Mouse (Mus musculus): Measurements from ENCODE around the gene Zbtb44. TPM values are rescaled to one million over a fixed set of nuclear protein-coding genes. Genes with fewer than 3 reads are reported as not detected.

The Zbtb44 gene
- polyA plus RNA-seq, 1 experiment, result 7.8 TPM

DNA sequence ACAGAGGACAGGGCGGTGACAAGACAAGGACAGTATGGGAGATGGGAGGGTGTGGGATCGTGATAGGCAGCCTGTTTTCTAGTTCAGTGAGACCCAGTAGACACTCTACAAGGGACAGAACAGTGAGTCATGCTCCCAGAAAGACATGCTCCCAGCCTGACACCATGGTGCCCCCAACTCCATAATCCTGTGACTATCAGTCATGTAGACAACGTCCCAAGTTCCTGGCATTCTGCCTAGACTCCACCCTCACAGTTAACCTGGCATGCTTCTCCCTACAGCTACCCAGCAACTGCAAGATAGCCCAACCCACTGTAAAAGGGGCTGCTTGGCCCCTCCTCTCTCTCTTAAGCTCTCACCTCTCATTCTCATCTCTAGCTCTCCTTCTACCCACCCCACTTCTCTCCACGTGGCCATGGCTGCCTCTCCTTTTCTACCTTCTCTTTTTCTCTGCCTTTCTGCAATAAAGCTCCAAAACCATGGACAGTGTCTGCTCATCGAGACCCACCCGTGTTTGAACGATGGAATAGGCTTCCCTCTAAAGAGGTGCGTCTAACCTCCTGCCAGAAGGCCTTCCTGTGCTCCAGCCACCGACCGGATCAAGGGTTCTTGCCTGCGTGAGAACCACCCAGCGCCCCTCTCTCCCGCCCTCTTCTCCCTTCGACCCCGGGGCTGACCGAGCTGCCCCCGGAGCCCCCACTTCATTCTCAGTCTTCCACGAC lies 61.8 kb downstream of the Zbtb44 start:
- TF ChIP-seq CTCF (IDR thresholded peaks at IDR 0.05; ENCODE audit: borderline replicate concordance, insufficient read depth, low read depth, low read length), result no peak
- no peak for TF ChIP-seq POLR2A (IDR thresholded peaks at IDR 0.05; ENCODE audit: borderline replicate concordance, insufficient read depth, low read length)
- DNase-seq, result no peak
- Histone ChIP-seq H3K27me3 (ENCODE audit: control insufficient read depth, insufficient read depth, low read length) (no peaks in the 10 kb centered on the region), H3K27ac (ENCODE audit: insufficient read depth, low read length) (no peak overlapping the region), H3K4me3 (replicated peaks; ENCODE audit: insufficient read depth, low read depth, low read length) (no peak overlapping the region), H3K4me1 (ENCODE audit: control insufficient read depth, insufficient read depth, low read length) (peaks cover 10% of the 10 kb centered on the region)
- 90% methylated on average over 18 of the region's 18 CpGs for WGBS

DNA sequence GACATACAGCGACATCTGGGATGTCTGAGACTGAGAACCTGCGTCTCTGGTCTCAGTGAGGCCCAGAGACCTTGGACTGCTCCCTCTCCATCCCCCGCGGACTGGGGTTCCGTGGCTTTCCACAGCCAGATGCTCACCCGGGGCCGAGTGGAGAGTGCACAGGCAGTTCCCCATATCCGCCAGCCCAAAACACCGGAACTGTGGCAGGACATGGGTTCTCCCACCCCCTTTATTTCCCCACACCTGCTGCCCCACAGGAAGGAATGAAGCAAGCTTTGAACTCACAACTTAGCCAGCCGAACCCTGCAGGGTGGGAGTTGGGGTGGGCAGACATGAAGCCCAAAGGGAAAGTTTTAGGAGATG lies 62.4 kb downstream of the Zbtb44 start:
- no peak overlapping the region for H3K27ac ChIP-seq (ENCODE audit: insufficient read depth, low read length)
- H3K4me3 ChIP-seq (replicated peaks; ENCODE audit: insufficient read depth, low read depth, low read length), result no peak overlapping the region
- no peak for DNase-seq
- 94% methylated on average over 10 of the region's 10 CpGs for WGBS
- TF ChIP-seq CTCF (IDR thresholded peaks at IDR 0.05; ENCODE audit: borderline replicate concordance, insufficient read depth, low read depth, low read length), result no peak
- TF ChIP-seq POLR2A (IDR thresholded peaks at IDR 0.05; ENCODE audit: borderline replicate concordance, insufficient read depth, low read length), result no peak
- H3K4me1 ChIP-seq (ENCODE audit: control insufficient read depth, insufficient read depth, low read length), result peaks cover 10% of the 10 kb centered on the region
- no peaks in the 10 kb centered on the region for H3K27me3 ChIP-seq (ENCODE audit: control insufficient read depth, insufficient read depth, low read length)

- H3K27me3 ChIP-seq (ENCODE audit: control insufficient read depth, insufficient read depth, low read length), result no peaks in the 10 kb centered on the region
- TF ChIP-seq POLR2A (IDR thresholded peaks at IDR 0.05; ENCODE audit: borderline replicate concordance, insufficient read depth, low read length) (no peak), CTCF (IDR thresholded peaks at IDR 0.05; ENCODE audit: borderline replicate concordance, insufficient read depth, low read depth, low read length) (no peak)
- H3K27ac ChIP-seq (ENCODE audit: insufficient read depth, low read length), result no peak overlapping the region
- no peak overlapping the region for H3K4me3 ChIP-seq (replicated peaks; ENCODE audit: insufficient read depth, low read depth, low read length)
- H3K4me1 ChIP-seq (ENCODE audit: control insufficient read depth, insufficient read depth, low read length), result no peaks in the 10 kb centered on the region
- no peak for DNase-seq
- WGBS, result 17% methylated on average over 20 of the region's 20 CpGs
Measured at GRCm38 (mm10) chr9:31097088-31098082, 66.9 kb downstream of the Zbtb44 start.

DNA sequence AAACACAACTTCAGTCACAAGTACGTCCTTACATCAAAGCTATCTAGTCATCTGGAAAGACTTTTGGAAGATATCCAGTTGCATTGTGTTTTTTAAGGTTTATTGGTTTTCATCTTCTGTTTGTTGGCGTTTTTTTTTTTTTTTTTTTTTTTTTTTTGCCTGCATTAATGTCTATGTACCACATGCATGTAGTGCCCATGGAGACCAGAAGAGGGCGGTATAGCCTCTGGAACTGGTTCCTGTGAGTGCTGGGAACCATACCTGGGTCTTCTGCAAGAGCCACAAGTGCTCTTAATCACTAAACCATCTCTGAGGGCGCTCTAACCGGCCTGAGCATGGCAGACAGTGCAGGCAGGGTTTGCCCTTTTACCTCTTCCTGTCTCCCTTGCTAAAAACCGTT lies 67.7 kb downstream of the Zbtb44 start:
- no peak overlapping the region for H3K4me3 ChIP-seq (replicated peaks; ENCODE audit: insufficient read depth, low read depth, low read length)
- no peak overlapping the region for H3K27ac ChIP-seq (ENCODE audit: insufficient read depth, low read length)
- no peaks in the 10 kb centered on the region for H3K27me3 ChIP-seq (ENCODE audit: control insufficient read depth, insufficient read depth, low read length)
- H3K4me1 ChIP-seq (ENCODE audit: control insufficient read depth, insufficient read depth, low read length), result no peaks in the 10 kb centered on the region
- no peak for TF ChIP-seq CTCF (IDR thresholded peaks at IDR 0.05; ENCODE audit: borderline replicate concordance, insufficient read depth, low read depth, low read length)
- TF ChIP-seq POLR2A (IDR thresholded peaks at IDR 0.05; ENCODE audit: borderline replicate concordance, insufficient read depth, low read length), result no peak
- DNase-seq, result no peak
- 55% methylated on average over 6 of the region's 6 CpGs for WGBS

DNA sequence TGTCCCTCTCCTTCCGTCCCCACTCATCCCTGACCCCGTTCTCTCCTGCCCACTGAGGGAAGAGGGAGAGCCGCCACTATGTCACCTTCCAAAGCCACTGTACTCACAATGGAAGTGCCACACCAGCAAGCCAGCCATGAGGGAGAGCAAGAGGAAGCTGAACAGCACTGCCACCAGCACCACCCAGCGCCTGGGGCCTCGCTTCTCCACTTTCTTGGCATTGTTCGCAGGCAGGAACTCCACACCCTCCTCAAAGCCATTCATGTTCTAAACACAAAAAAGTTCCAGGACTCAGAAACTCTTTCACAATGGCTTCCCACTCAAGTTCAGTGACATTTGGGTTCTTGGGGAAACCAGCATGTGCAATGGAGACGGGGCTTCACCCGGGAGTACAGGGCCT lies 78.0 kb downstream of the Zbtb44 start:
- Histone ChIP-seq H3K27ac (ENCODE audit: insufficient read depth, low read length) (no peak overlapping the region), H3K4me3 (replicated peaks; ENCODE audit: insufficient read depth, low read depth, low read length) (no peak overlapping the region), H3K4me1 (ENCODE audit: control insufficient read depth, insufficient read depth, low read length) (no peaks in the 10 kb centered on the region), H3K27me3 (ENCODE audit: control insufficient read depth, insufficient read depth, low read length) (no peaks in the 10 kb centered on the region)
- no peak for DNase-seq
- TF ChIP-seq POLR2A (IDR thresholded peaks at IDR 0.05; ENCODE audit: borderline replicate concordance, insufficient read depth, low read length), result no peak
- TF ChIP-seq CTCF (IDR thresholded peaks at IDR 0.05; ENCODE audit: borderline replicate concordance, insufficient read depth, low read depth, low read length), result no peak
- WGBS, result 90% methylated on average over 8 of the region's 8 CpGs

DNA sequence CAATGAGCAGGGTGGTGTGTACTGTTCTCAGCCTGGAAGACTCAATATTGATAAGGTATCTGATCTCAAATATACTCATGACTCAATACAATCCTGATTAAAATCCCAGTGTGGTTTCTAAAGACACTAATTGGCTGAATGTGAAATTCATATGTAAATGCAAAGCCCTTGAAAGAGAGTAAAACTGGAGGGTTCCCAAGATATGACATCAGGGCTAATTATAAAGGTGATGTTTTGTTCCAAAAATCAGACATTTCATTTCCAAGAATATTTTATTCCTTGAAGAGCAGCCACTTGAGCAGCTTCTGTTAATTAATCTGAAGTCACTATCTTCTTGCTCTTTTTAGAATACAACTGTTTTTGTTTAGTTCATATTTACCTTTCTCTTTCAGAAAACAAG lies 85.1 kb downstream of the Zbtb44 start:
- H3K4me1 ChIP-seq (ENCODE audit: control insufficient read depth, insufficient read depth, low read length), result no peaks in the 10 kb centered on the region
- no peak overlapping the region for H3K4me3 ChIP-seq (replicated peaks; ENCODE audit: insufficient read depth, low read depth, low read length)
- no peaks in the 10 kb centered on the region for H3K27me3 ChIP-seq (ENCODE audit: control insufficient read depth, insufficient read depth, low read length)
- no peak for TF ChIP-seq CTCF (IDR thresholded peaks at IDR 0.05; ENCODE audit: borderline replicate concordance, insufficient read depth, low read depth, low read length)
- TF ChIP-seq POLR2A (IDR thresholded peaks at IDR 0.05; ENCODE audit: borderline replicate concordance, insufficient read depth, low read length), result no peak
- H3K27ac ChIP-seq (ENCODE audit: insufficient read depth, low read length), result no peak overlapping the region
- no peak for DNase-seq

DNA sequence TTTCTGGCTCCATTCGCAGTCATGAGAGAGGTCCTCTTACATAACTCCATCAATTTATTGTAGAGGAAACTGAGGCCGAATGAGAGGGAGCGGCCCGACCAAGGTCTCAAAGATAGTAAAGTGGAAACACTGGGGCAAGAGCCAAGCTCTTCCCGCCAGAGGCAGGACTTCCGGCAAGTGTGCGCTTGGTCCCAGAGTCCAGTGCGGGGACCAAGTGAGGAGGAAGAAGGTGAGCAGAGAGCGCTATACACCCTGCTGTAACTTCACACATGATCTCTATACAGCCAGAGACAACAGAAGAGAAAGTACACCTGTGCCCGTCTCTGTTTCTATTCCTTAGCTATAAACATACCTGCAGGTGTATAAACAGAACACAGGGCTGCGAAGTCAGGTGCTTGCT lies 86.6 kb downstream of the Zbtb44 start:
- no peak overlapping the region for H3K4me3 ChIP-seq (replicated peaks; ENCODE audit: insufficient read depth, low read depth, low read length)
- TF ChIP-seq CTCF (IDR thresholded peaks at IDR 0.05; ENCODE audit: borderline replicate concordance, insufficient read depth, low read depth, low read length), result no peak
- TF ChIP-seq POLR2A (IDR thresholded peaks at IDR 0.05; ENCODE audit: borderline replicate concordance, insufficient read depth, low read length), result no peak
- no peak for DNase-seq
- no peaks in the 10 kb centered on the region for H3K4me1 ChIP-seq (ENCODE audit: control insufficient read depth, insufficient read depth, low read length)
- no peaks in the 10 kb centered on the region for H3K27me3 ChIP-seq (ENCODE audit: control insufficient read depth, insufficient read depth, low read length)
- WGBS, result 92% methylated on average over 11 of the region's 11 CpGs
- H3K27ac ChIP-seq (ENCODE audit: insufficient read depth, low read length), result no peak overlapping the region

Data from cerebellum, adult 2 months (tissue).